Mouse (Mus musculus) hindbrain, embryonic 11.5 days (tissue): ENCODE measurements at regions not wholly inside any gene's neighbourhood (a gene's known extent, or its start where the extent isn't known, plus 50 kb on each side); places are given as distances from the start of the nearest gene placed in this dataset.
"Not testable (repeated sequence)": the region's sequence is repeated elsewhere in the genome, so short reads cannot be mapped to it uniquely, and the experiment has no call there.

Source experiments
- ATAC-seq: fragments of 200-750 bp; cut with Nextera tagmentation; 2 replicates; pipeline ENCODE4 v1.8.0; 2017; ENCODE audit warnings: mild to moderate bottlenecking, moderate TSS enrichment, moderate library complexity; ENCODE audit not compliant: low FRiP score
- DNase-seq: peaks from one replicate; pipeline ENCODE4 v3.0.0-alpha.2; 2015; ENCODE audit warnings: low spot score
- H3K27ac ChIP-seq: fragments of 300-500 bp; sonication (generic); 2 replicates; pipeline ENCODE4 v1.5.1; 2014; ENCODE audit warnings: mild to moderate bottlenecking, low read depth, low read length
- H3K27me3 ChIP-seq: fragments of 300-500 bp; sonication (generic); 2 replicates; pipeline ENCODE4 v1.6.1; 2014; ENCODE audit warnings: mild to moderate bottlenecking, low read length, moderate library complexity, mixed read lengths; ENCODE audit not compliant: control insufficient read depth, insufficient read depth
- H3K36me3 ChIP-seq: fragments of 300-500 bp; sonication (generic); 2 replicates; pipeline ENCODE4 v1.6.1; 2014; ENCODE audit warnings: mild to moderate bottlenecking, low read length, moderate library complexity, mixed read lengths; ENCODE audit not compliant: control insufficient read depth, insufficient read depth
- H3K4me1 ChIP-seq: fragments of 300-500 bp; sonication (generic); replicated peaks from 2 replicates; pipeline ENCODE4 v1.6.1; 2014; ENCODE audit warnings: low read length, mixed read lengths; ENCODE audit not compliant: control insufficient read depth, insufficient read depth
- H3K4me2 ChIP-seq: fragments of 300-500 bp; sonication (generic); replicated peaks from 2 replicates; pipeline ENCODE4 v1.6.1; 2014; ENCODE audit warnings: mild to moderate bottlenecking, low read depth, low read length
- H3K4me3 ChIP-seq: fragments of 300-500 bp; sonication (generic); 2 replicates; pipeline ENCODE4 v1.5.1; 2014; ENCODE audit warnings: low read depth, low read length
- H3K9ac ChIP-seq: fragments of 300-500 bp; sonication (generic); 2 replicates; pipeline ENCODE4 v1.6.1; 2014; ENCODE audit warnings: low read depth, low read length
- H3K9me3 ChIP-seq: fragments of 300-500 bp; sonication (generic); 2 replicates; pipeline ENCODE4 v1.6.1; 2016; ENCODE audit warnings: low read length; ENCODE audit not compliant: control insufficient read depth
- WGBS: fragments of 180-500 bp; shearing (Covaris S2); extraction: QIAGEN DNeasy Blood & Tissue Kit; methylation state at CpG from one replicate; pipeline ENCODE4 v1.1.7; 2014; 5-methylcytosine and 5-hydroxymethylcytosine counted together

- H3K9ac ChIP-seq, result no peak overlapping the region
- no peaks in the 10 kb centered on the region for H3K36me3 ChIP-seq
- DNase-seq, result no peak
- ATAC-seq, result no peak
- no peaks in the 10 kb centered on the region for H3K27me3 ChIP-seq
- no peak overlapping the region for H3K4me3 ChIP-seq
- H3K27ac ChIP-seq, result no peak overlapping the region
- no peaks in the 10 kb centered on the region for H3K9me3 ChIP-seq
- no peak overlapping the region for H3K4me2 ChIP-seq
- no peaks in the 10 kb centered on the region for H3K4me1 ChIP-seq
These were observed 156.5 kb upstream of the Cadps start for GRCm38 (mm10) chr14:12979416-12979815.

DNA sequence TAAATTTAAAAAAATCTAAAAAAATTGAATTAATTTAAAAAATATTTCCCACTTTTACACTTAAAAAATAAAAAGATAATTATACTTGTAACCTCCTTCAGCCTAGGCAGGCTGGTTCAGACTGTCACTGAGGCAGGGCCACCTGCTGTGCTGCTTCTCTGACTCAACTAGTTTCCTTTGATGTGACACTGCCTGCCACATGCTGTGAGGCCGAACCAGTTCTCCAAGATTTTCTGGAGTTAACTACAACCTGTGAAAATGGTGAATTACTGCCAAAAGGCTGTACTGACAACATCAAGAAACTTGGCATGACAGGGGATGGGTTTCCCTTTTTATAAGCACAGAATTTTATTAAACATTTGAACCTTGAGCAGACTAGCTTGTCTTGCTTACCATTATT lies 143.6 kb upstream of the Cadps start:
- 6% methylated on average over 1 of the region's 1 CpGs for WGBS
- Histone ChIP-seq H3K4me2 (no peak overlapping the region), H3K36me3 (no peaks in the 10 kb centered on the region), H3K27me3 (no peaks in the 10 kb centered on the region), H3K4me3 (no peak overlapping the region), H3K27ac (no peak overlapping the region), H3K9me3 (no peaks in the 10 kb centered on the region), H3K9ac (no peak overlapping the region), H3K4me1 (no peaks in the 10 kb centered on the region)
- DNase-seq (no peak), ATAC-seq (no peak)

DNA sequence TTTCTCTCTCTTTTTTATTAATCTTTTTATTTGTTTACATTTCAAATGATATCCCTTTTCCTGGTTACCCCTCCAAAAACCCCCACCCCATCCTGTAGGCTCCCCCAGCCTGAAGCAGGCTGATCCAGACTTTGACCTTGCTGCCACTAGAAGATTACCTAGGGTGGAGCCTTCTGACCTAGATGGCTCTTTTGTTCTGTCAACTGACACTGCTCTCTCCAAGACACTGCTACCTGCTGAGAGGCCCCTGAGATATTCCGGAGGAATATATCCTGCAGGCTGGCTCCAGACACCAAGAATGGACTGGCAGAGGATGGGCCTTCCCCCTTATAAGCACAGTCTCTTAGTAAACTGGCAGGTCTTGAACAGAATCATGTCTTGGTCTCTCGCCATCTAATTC lies 135.0 kb upstream of the Cadps start:
- H3K9me3 ChIP-seq, H3K27me3 ChIP-seq, DNase-seq, H3K4me1 ChIP-seq, H3K27ac ChIP-seq, H3K4me2 ChIP-seq, H3K9ac ChIP-seq, H3K4me3 ChIP-seq, H3K36me3 ChIP-seq, ATAC-seq: not testable (repeated sequence)
- 66% methylated on average over 2 of the region's 2 CpGs for WGBS

DNA sequence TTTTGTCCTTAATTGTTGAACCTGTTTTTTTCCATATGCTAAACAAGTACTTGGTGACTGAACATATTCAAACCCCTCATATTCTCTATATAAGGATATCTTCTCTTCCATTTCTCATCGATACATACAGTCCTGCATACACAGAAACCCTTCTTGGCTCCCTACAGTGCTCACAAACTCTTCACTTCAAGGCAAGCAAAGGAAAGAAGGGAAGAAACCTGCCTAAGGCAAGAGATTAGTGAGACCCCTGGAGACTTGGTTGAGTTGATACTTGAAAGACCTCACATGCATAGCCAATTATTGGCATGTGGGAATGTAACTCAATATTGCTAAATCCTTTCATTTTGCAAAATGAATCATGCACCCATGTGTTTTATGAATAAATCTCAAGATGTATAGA lies 128.0 kb upstream of the Cadps start:
- H3K27me3 ChIP-seq, result no peaks in the 10 kb centered on the region
- H3K4me2 ChIP-seq, result no peak overlapping the region
- H3K27ac ChIP-seq, result no peak overlapping the region
- no peaks in the 10 kb centered on the region for H3K4me1 ChIP-seq
- H3K36me3 ChIP-seq, result no peaks in the 10 kb centered on the region
- no peak overlapping the region for H3K4me3 ChIP-seq
- H3K9ac ChIP-seq, result no peak overlapping the region
- no peaks in the 10 kb centered on the region for H3K9me3 ChIP-seq
- 96% methylated on average over 1 of the region's 1 CpGs for WGBS
- no peak for DNase-seq
- no peak for ATAC-seq

DNA sequence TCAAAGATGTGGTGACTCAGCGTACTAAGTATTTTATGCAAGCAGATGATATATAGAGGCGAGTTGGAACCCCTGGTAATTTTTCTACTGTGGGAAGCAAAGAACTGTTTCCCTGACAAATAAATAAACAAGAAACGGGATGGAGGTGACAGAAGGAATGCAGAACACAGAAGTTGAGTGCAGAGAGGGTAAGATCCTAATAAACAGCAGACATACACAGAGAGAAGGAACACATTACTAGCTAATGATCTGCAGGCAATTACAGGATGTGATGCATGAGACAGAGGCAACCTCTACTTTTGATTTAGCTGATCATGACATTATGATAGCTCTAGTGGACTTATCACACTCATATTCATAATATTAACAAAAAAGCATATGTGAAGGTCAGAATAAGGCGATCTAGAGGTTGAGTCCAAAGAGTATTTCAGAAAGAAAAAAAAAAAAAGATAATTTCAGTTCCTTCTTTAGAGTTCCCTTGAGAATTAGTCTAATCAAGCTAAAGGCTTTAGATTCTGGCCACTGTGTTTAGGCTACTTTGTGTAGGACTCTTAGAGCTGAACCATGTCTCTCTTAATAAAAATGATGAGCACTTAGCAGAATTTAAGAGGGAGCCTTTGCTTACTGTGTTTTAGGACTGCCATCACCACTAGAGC lies 115.9 kb upstream of the Cadps start:
- 82% methylated on average over 4 of the region's 4 CpGs for WGBS
- ATAC-seq (no peak), DNase-seq (no peak)
- Histone ChIP-seq H3K4me3 (no peak overlapping the region), H3K9ac (no peak overlapping the region), H3K27me3 (no peaks in the 10 kb centered on the region), H3K4me1 (no peaks in the 10 kb centered on the region), H3K27ac (no peak overlapping the region), H3K36me3 (no peaks in the 10 kb centered on the region), H3K4me2 (no peak overlapping the region), H3K9me3 (no peaks in the 10 kb centered on the region)

DNA sequence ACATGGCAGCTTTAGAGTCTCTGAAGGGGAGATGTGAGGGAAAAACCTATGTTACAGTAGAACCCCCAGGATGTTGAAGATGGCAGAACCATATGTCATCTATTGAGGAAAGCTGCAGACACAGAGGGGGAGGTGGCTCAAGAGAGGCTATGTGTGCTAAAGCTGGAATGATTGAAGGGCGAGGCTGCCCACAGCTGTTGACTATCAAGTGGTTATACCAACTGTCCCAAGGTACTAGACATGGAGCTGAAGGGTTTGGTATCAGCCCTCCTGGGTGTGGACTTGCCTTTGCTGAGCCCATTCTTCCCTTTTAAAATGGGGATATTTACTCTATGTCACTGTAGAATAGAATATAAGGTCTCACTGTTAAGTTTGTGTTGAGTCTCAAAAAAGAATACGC lies 113.5 kb upstream of the Cadps start:
- Histone ChIP-seq H3K4me2 (no peak overlapping the region), H3K4me1 (no peaks in the 10 kb centered on the region), H3K4me3 (no peak overlapping the region), H3K9me3 (no peaks in the 10 kb centered on the region), H3K27ac (no peak overlapping the region), H3K27me3 (no peaks in the 10 kb centered on the region), H3K9ac (no peak overlapping the region), H3K36me3 (no peaks in the 10 kb centered on the region)
- no peak for ATAC-seq
- 89% methylated on average over 2 of the region's 2 CpGs for WGBS
- no peak for DNase-seq

DNA sequence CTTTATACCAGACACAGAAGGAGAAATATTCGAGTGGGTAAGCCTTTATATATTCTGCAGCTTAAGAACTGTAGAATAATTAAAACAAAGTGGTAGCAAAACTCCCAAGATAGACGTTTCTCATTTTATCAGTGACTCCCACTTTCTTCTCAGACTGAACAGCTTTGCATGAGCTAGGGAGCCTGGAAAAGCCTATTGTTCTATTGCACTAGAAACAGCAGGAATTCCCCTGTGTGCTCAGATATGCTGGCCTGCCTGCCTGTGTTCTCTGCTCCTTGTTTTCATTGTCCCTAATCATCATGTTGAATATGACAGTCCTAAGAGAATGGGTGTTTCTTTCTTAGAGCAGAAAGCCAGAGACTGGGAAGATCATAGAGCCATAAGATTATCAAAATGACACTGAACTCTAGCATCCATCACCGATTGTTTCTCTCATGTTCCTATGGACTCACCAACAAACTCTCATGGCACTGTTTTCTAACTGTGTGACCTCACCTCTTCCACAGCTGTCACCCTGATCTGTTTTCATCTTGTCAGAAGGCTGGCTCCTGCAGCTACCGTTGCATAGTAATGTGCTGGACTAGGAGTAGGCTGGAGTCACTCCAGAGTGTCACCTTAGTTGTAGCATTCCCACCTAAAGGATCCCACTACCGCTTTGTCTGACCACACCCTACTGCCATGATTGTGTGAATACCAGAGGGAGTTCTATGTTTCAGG lies 108.9 kb upstream of the Cadps start:
- no peaks in the 10 kb centered on the region for H3K9me3 ChIP-seq
- 62% methylated on average over 5 of the region's 5 CpGs for WGBS
- no peaks in the 10 kb centered on the region for H3K27me3 ChIP-seq
- H3K4me2 ChIP-seq, result no peak overlapping the region
- DNase-seq (no peak), ATAC-seq (no peak; the same call in 1 of the 2 replicates)
- no peaks in the 10 kb centered on the region for H3K36me3 ChIP-seq
- H3K4me1 ChIP-seq, result no peaks in the 10 kb centered on the region
- no peak overlapping the region for H3K27ac ChIP-seq
- H3K9ac ChIP-seq, result no peak overlapping the region
- H3K4me3 ChIP-seq, result no peak overlapping the region

GRCm38 (mm10) chr14:12923617-12924016 lies 100.7 kb upstream of the Cadps start:
- Histone ChIP-seq H3K4me1 (no peaks in the 10 kb centered on the region), H3K4me3 (no peak overlapping the region), H3K9me3 (no peaks in the 10 kb centered on the region), H3K4me2 (no peak overlapping the region), H3K27me3 (no peaks in the 10 kb centered on the region), H3K9ac (no peak overlapping the region), H3K36me3 (no peaks in the 10 kb centered on the region), H3K27ac (no peak overlapping the region)
- DNase-seq, result no peak
- no peak for ATAC-seq

- H3K4me2 ChIP-seq, result no peak overlapping the region
- ATAC-seq, result no peak
- no peak for DNase-seq
- 90% methylated on average over 2 of the region's 2 CpGs for WGBS
- no peaks in the 10 kb centered on the region for H3K4me1 ChIP-seq
- H3K27ac ChIP-seq, result no peak overlapping the region
- no peaks in the 10 kb centered on the region for H3K9me3 ChIP-seq
- H3K9ac ChIP-seq, result no peak overlapping the region
- H3K27me3 ChIP-seq, result no peaks in the 10 kb centered on the region
- H3K36me3 ChIP-seq, result no peaks in the 10 kb centered on the region
- H3K4me3 ChIP-seq, result no peak overlapping the region
These were observed 92.6 kb upstream of the Cadps start for GRCm38 (mm10) chr14:12915431-12915830.
